Mouse (Mus musculus) CH12.LX (cell line): ENCODE results near the gene Ghrhr. TPM values are rescaled to one million over a fixed set of nuclear protein-coding genes. Genes with fewer than 3 reads are reported as not detected.

Experiments used
- DNase-seq: peaks from one replicate; pipeline ENCODE4 v3.0.0-alpha.2; 2013; ENCODE audit errors: extremely low read depth
- H3K27ac ChIP-seq: 2 replicates; pipeline ENCODE4 v1.5.1; 2012; ENCODE audit warnings: low read depth, mild to moderate bottlenecking, control low read depth, moderate library complexity; ENCODE audit not compliant: insufficient read depth
- H3K27me3 ChIP-seq: replicated peaks from 2 replicates; pipeline ENCODE3; 2012; ENCODE audit warnings: inconsistent platforms
- H3K36me3 ChIP-seq, 2 experiments: replicated peaks in 1 of 2; 2 replicates each; pipeline versions ENCODE3 to v1.6.1; 2012; ENCODE audit warnings: inconsistent platforms in 1 of 2, low read length in 1 of 2, mild to moderate bottlenecking in 1 of 2, mixed read lengths in 1 of 2, moderate library complexity in 1 of 2; ENCODE audit not compliant: control insufficient read depth in 1 of 2, insufficient read depth in 1 of 2
- H3K4me1 ChIP-seq, 2 experiments: 2 replicates each; pipeline ENCODE4 v1.6.1; 2012; ENCODE audit warnings: inconsistent platforms in 1 of 2, moderate library complexity in 1 of 2; ENCODE audit not compliant: insufficient read depth in 2 of 2, control insufficient read depth in 1 of 2
- H3K4me2 ChIP-seq: 2 replicates; pipeline ENCODE4 v1.6.1; 2012; ENCODE audit warnings: low read depth, mild to moderate bottlenecking, control low read depth; ENCODE audit not compliant: poor library complexity, insufficient read depth, severe bottlenecking
- H3K4me3 ChIP-seq, 3 experiments: fragments of 150-350 bp in 1 of 3; sonication (generic) in 1 of 3; replicated peaks in 1 of 3; 2 replicates each; pipeline versions ENCODE3 to v1.5.1; 2011 to 2012; ENCODE audit warnings: low read depth in 2 of 3, low read length in 2 of 3, mild to moderate bottlenecking in 2 of 3, moderate library complexity in 2 of 3, control low read depth in 1 of 3, improper control_type of control experiment in 1 of 3, inconsistent platforms in 1 of 3, mixed read lengths in 1 of 3; ENCODE audit not compliant: poor library complexity in 1 of 3
- H3K79me2 ChIP-seq: replicated peaks from 2 replicates; pipeline ENCODE4 v1.6.1; 2012; ENCODE audit warnings: mild to moderate bottlenecking, moderate library complexity; ENCODE audit not compliant: control insufficient read depth, poor library complexity, insufficient read depth, severe bottlenecking; ENCODE audit errors: extremely low read depth
- H3K9ac ChIP-seq: 2 replicates; pipeline ENCODE4 v1.6.1; 2012; ENCODE audit warnings: low read depth, mild to moderate bottlenecking, control low read depth, moderate library complexity; ENCODE audit not compliant: insufficient read depth
- H3K9me3 ChIP-seq: replicated peaks from 2 replicates; pipeline ENCODE3; 2012; ENCODE audit warnings: low read length, inconsistent platforms, mixed read lengths
- BHLHE40 ChIP-seq: IDR thresholded peaks from 2 replicates; pipeline ENCODE4 v1.6.1; 2011; ENCODE audit warnings: mild to moderate bottlenecking, low read depth, low read length, improper control_type of control experiment
- CHD1 ChIP-seq: IDR thresholded peaks from 2 replicates; pipeline ENCODE4 v1.6.1; 2012; ENCODE audit warnings: low read depth, low read length, improper control_type of control experiment, inconsistent platforms
- CTCF ChIP-seq, 2 experiments: IDR thresholded peaks in 1 of 2; conservative IDR thresholded peaks in 1 of 2; 2 replicates each; pipeline ENCODE4 v1.5.1; 2011 to 2012; ENCODE audit warnings: low read depth in 2 of 2, low read length in 2 of 2, improper control_type of control experiment in 1 of 2, inconsistent platforms in 1 of 2, mild to moderate bottlenecking in 1 of 2, moderate library complexity in 1 of 2
- E2F4 ChIP-seq: IDR thresholded peaks from 2 replicates; pipeline ENCODE4 v1.6.1; 2011; ENCODE audit warnings: low read depth, low read length, improper control_type of control experiment; ENCODE audit not compliant: insufficient replicate concordance
- ELF1 ChIP-seq: IDR thresholded peaks from 2 replicates; pipeline ENCODE4 v1.6.1; 2014; ENCODE audit warnings: low read depth, mild to moderate bottlenecking, inconsistent platforms, low read length, improper control_type of control experiment
- EP300 ChIP-seq: IDR thresholded peaks from 2 replicates; pipeline ENCODE4 v1.6.1; 2011; ENCODE audit warnings: low read length, improper control_type of control experiment
- GABPA ChIP-seq: IDR thresholded peaks from 2 replicates; pipeline ENCODE4 v1.6.1; 2012; ENCODE audit warnings: low read depth, low read length, improper control_type of control experiment, inconsistent platforms; ENCODE audit not compliant: insufficient replicate concordance
- IRF4 ChIP-seq: IDR thresholded peaks from 2 replicates; pipeline ENCODE4 v1.6.1; 2014; ENCODE audit warnings: low read depth, mild to moderate bottlenecking, inconsistent platforms, low read length, improper control_type of control experiment
- JUND ChIP-seq: conservative IDR thresholded peaks from 2 replicates; pipeline ENCODE4 v1.6.1; 2011; ENCODE audit warnings: low read depth, low read length, improper control_type of control experiment
- KAT2A ChIP-seq: IDR thresholded peaks from 2 replicates; pipeline ENCODE4 v1.6.1; 2012; ENCODE audit warnings: low read length, improper control_type of control experiment, inconsistent platforms; ENCODE audit not compliant: insufficient replicate concordance
- MAFK ChIP-seq: IDR thresholded peaks from 2 replicates; pipeline ENCODE4 v1.6.1; 2011; ENCODE audit warnings: low read length, improper control_type of control experiment; ENCODE audit not compliant: insufficient replicate concordance
- MAX ChIP-seq: IDR thresholded peaks from 2 replicates; pipeline ENCODE4 v1.6.1; 2011; ENCODE audit warnings: low read length, improper control_type of control experiment
- NELFE ChIP-seq: IDR thresholded peaks from 2 replicates; pipeline ENCODE4 v1.6.1; 2011; ENCODE audit warnings: low read depth, low read length, improper control_type of control experiment
- PAX5 ChIP-seq: IDR thresholded peaks from 2 replicates; pipeline ENCODE4 v1.6.1; 2012; ENCODE audit warnings: low read length, inconsistent platforms, mixed read lengths
- POLR2A ChIP-seq: IDR thresholded peaks from 2 replicates; pipeline ENCODE4 v1.6.1; 2011; ENCODE audit warnings: low read depth, mild to moderate bottlenecking, improper control_type of control experiment, low read length
- POLR2AphosphoS2 ChIP-seq: IDR thresholded peaks from 2 replicates; pipeline ENCODE4 v1.6.1; 2011; ENCODE audit warnings: low read depth, low read length, improper control_type of control experiment
- RAD21 ChIP-seq: IDR thresholded peaks from 2 replicates; pipeline ENCODE4 v1.6.1; 2011; ENCODE audit warnings: low read depth, mild to moderate bottlenecking, low read length, improper control_type of control experiment, moderate library complexity
- RCOR1 ChIP-seq: conservative IDR thresholded peaks from 2 replicates; pipeline ENCODE4 v1.6.1; 2012; ENCODE audit warnings: low read depth, mild to moderate bottlenecking, inconsistent platforms, low read length, improper control_type of control experiment
- SIN3A ChIP-seq: IDR thresholded peaks from 2 replicates; pipeline ENCODE4 v1.6.1; 2012; ENCODE audit warnings: low read length, improper control_type of control experiment, inconsistent platforms
- SMC3 ChIP-seq: IDR thresholded peaks from 2 replicates; pipeline ENCODE4 v1.6.1; 2011; ENCODE audit warnings: low read depth, low read length, improper control_type of control experiment
- TBP ChIP-seq: conservative IDR thresholded peaks from 2 replicates; pipeline ENCODE4 v1.6.1; 2011; ENCODE audit warnings: low read depth, low read length, improper control_type of control experiment
- UBTF ChIP-seq: IDR thresholded peaks from 2 replicates; pipeline ENCODE4 v1.6.1; 2012; ENCODE audit warnings: low read depth, mild to moderate bottlenecking, inconsistent platforms, low read length, improper control_type of control experiment, moderate library complexity
- USF1 ChIP-seq: IDR thresholded peaks from 2 replicates; pipeline ENCODE4 v1.6.1; 2014; ENCODE audit warnings: low read depth, mild to moderate bottlenecking, inconsistent platforms, low read length, improper control_type of control experiment
- USF2 ChIP-seq: conservative IDR thresholded peaks from 2 replicates; pipeline ENCODE4 v1.6.1; 2011; ENCODE audit warnings: low read depth, low read length, improper control_type of control experiment
- ZC3H11A ChIP-seq: IDR thresholded peaks from 2 replicates; pipeline ENCODE4 v1.6.1; 2012; ENCODE audit warnings: low read depth, mild to moderate bottlenecking, inconsistent platforms, low read length, improper control_type of control experiment
- ZKSCAN1 ChIP-seq: IDR thresholded peaks from 2 replicates; pipeline ENCODE4 v1.6.1; 2012; ENCODE audit warnings: low read depth, inconsistent platforms, low read length, improper control_type of control experiment, borderline replicate concordance
- ZMIZ1 ChIP-seq: IDR thresholded peaks from 2 replicates; pipeline ENCODE4 v1.6.1; 2012; ENCODE audit warnings: low read depth, mild to moderate bottlenecking, inconsistent platforms, low read length, improper control_type of control experiment
- ZNF384 ChIP-seq: IDR thresholded peaks from 2 replicates; pipeline ENCODE4 v1.6.1; 2012; ENCODE audit warnings: low read depth, low read length, improper control_type of control experiment, inconsistent platforms
- dilution Hi-C: fragments of 300-500 bp; cut with MboI; formaldehyde crosslinking; loops from 2 replicates; pipeline ENCODE4 v1.14.3; 2020; ENCODE audit warnings: low sequenced_read_pairs; ENCODE audit not compliant: extremely low pct_unique_long_range_greater_than_20kb, extremely low pct_ligation_motif_present
- in situ Hi-C: fragments of 300-500 bp; cut with MboI; formaldehyde crosslinking; loops from 3 replicates; pipeline ENCODE4 v1.14.3; 2019; ENCODE audit warnings: low sequenced_read_pairs, low pct_ligation_motif_present, low pct_unique_long_range_greater_than_20kb, mixed read lengths
- polyA plus RNA-seq: library from polyadenylated mRNA; unstranded; fragments of >175 nt; gene quantifications from 2 replicates; pipeline ENCODE4 v1.2.1, GENCODE M21; 2012; ENCODE audit warnings: low read depth; ENCODE audit not compliant: insufficient read length
- total RNA-seq, 2 experiments: library from RNA; depleted of rRNA; stranded (reverse); fragments of 300-350 nt in 1 of 2; fragments of >200 nt in 1 of 2; gene quantifications; 2 replicates each; pipeline ENCODE4 v1.2.3; 2012 to 2014

The Ghrhr gene
- total and polyA plus RNA-seq, 3 experiments: not detected

GRCm38 (mm10) chr6:55356017-55356703 is 19.9 kb upstream of the Ghrhr start:
- no peak overlapping the region for H3K4me2 ChIP-seq
- H3K27me3 ChIP-seq: peaks cover 76% of the 10 kb centered on the region
- H3K9ac ChIP-seq: no peak overlapping the region
- in situ Hi-C loops (no loop called here), dilution Hi-C loops (no loop called here)
- no peaks in the 10 kb centered on the region for H3K36me3 ChIP-seq
- no peak for DNase-seq
- no peak overlapping the region for H3K4me3 ChIP-seq
- no peaks in the 10 kb centered on the region for H3K79me2 ChIP-seq
- H3K27ac ChIP-seq: no peak overlapping the region
- TF ChIP-seq EP300: no peak
- no peak for TF ChIP-seq POLR2A
- no peak for TF ChIP-seq JUND
- TF ChIP-seq SIN3A: no peak
- TF ChIP-seq E2F4: no peak
- no peak for TF ChIP-seq MAX
- TF ChIP-seq TBP: no peak
- no peak for TF ChIP-seq PAX5
- TF ChIP-seq ZNF384: no peak
- TF ChIP-seq BHLHE40: no peak
- TF ChIP-seq USF2: no peak
- TF ChIP-seq ZMIZ1: no peak
- TF ChIP-seq USF1: no peak
- TF ChIP-seq KAT2A: no peak
- TF ChIP-seq GABPA: no peak
- TF ChIP-seq CHD1: no peak
- TF ChIP-seq ZKSCAN1: no peak
- TF ChIP-seq NELFE: no peak
- TF ChIP-seq IRF4: no peak
- TF ChIP-seq RCOR1: no peak
- H3K9me3 ChIP-seq: no peaks in the 10 kb centered on the region
- no peaks in the 10 kb centered on the region for H3K4me1 ChIP-seq

- Histone ChIP-seq H3K27ac (no peak overlapping the region), H3K4me1 (no peaks in the 10 kb centered on the region), H3K36me3 (no peaks in the 10 kb centered on the region), H3K4me3 (no peak overlapping the region), H3K9ac (no peak overlapping the region), H3K9me3 (no peaks in the 10 kb centered on the region), H3K4me2 (no peak overlapping the region), H3K27me3 (peaks cover 73% of the 10 kb centered on the region), H3K79me2 (no peaks in the 10 kb centered on the region)
- TF ChIP-seq UBTF (no peak), SMC3 (no peak), POLR2AphosphoS2 (no peak), RAD21 (no peak), CTCF (conservative IDR thresholded peaks at IDR 0.05 in 1 of 2, IDR thresholded peaks at IDR 0.05 in 1 of 2; ENCODE audit: low read depth in 2 of 2, low read length in 2 of 2) (no peak), MAFK (no peak), ELF1 (no peak), JUND (no peak), USF2 (no peak), ZNF384 (no peak), EP300 (no peak), ZC3H11A (no peak)
- dilution Hi-C loops (no loop called here), in situ Hi-C loops (no loop called here)
- DNase-seq: no peak
Measured at GRCm38 (mm10) chr6:55356976-55357635, 19.0 kb upstream of the Ghrhr start.
